Mouse (Mus musculus): ENCODE data around the gene Pcgf5. TPM values are rescaled to one million over a fixed set of nuclear protein-coding genes. Genes with fewer than 3 reads are reported as not detected.

Pcgf5 gene
- polyA plus RNA-seq, 1 experiment from 2014 or later: 9.4 TPM

DNA sequence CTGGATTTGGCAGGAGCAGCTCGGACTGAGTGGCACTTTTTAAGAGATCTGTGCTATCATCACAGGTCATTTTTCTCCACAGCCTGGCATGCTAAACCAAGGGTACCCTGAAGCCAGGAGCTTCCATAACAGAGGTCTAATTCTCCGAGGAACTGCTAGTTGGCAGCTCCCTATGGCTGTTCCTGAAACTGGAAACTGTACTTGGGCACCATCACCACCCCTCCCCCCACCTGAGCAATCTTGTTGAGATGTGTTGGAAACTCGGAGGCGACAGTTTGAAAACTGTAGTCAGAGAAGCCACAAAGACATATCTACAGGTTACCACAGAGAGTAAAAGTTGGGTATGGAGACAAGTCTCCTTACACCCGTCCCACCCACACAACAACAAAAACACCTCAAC lies 129.6 kb downstream of the Pcgf5 start:
- Histone ChIP-seq H3K4me2 (ENCODE audit: low read depth) (no peak overlapping the region), H3K36me3 (ENCODE audit: control insufficient read depth, insufficient read depth, low read length) (no peaks in the 10 kb centered on the region), H3K9ac (ENCODE audit: low read length) (no peak overlapping the region), H3K27ac (ENCODE audit: low read depth, low read length) (no peak overlapping the region), H3K4me3 (ENCODE audit: low read depth, low read length) (no peak overlapping the region), H3K9me3 (ENCODE audit: control insufficient read depth, low read length) (no peaks in the 10 kb centered on the region), H3K27me3 (ENCODE audit: control insufficient read depth, insufficient read depth, low read length) (no peaks in the 10 kb centered on the region), H3K4me1 (ENCODE audit: control insufficient read depth, insufficient read depth, low read length) (no peaks in the 10 kb centered on the region)
- ATAC-seq (ENCODE audit: insufficient read depth, low FRiP score, low TSS enrichment) (no peak), DNase-seq (ENCODE audit: low spot score) (no peak)
- WGBS: 77% methylated on average over 5 of the region's 5 CpGs

DNA sequence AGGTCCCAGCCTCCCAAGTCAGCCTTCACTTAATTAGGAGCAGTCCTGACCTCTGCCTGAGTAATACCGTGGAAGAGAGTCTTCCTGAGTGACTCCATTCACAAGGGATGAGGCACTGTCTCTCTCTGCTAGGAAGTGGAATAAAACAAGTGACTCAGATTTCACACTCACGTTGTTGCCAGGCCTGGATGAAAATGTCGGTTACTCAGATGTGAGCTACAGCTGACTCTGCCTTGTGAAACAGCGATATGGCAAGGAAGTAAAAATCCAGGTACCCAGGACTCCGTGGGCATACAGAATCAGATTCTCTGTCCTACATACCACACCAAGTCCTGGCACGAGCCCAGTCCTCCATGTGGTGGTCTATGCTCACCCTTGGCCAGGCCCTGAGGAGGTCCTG lies 142.8 kb downstream of the Pcgf5 start:
- Histone ChIP-seq H3K4me3 (ENCODE audit: low read depth, low read length) (no peak overlapping the region), H3K27me3 (ENCODE audit: control insufficient read depth, insufficient read depth, low read length) (no peaks in the 10 kb centered on the region), H3K9ac (ENCODE audit: low read length) (no peak overlapping the region), H3K36me3 (ENCODE audit: control insufficient read depth, insufficient read depth, low read length) (no peaks in the 10 kb centered on the region), H3K4me2 (ENCODE audit: low read depth) (no peak overlapping the region), H3K9me3 (ENCODE audit: control insufficient read depth, low read length) (no peaks in the 10 kb centered on the region), H3K27ac (ENCODE audit: low read depth, low read length) (no peak overlapping the region), H3K4me1 (ENCODE audit: control insufficient read depth, insufficient read depth, low read length) (no peaks in the 10 kb centered on the region)
- WGBS: 90% methylated on average over 6 of the region's 6 CpGs
- DNase-seq (ENCODE audit: low spot score): no peak
- no peak for ATAC-seq (ENCODE audit: insufficient read depth, low FRiP score, low TSS enrichment)

DNA sequence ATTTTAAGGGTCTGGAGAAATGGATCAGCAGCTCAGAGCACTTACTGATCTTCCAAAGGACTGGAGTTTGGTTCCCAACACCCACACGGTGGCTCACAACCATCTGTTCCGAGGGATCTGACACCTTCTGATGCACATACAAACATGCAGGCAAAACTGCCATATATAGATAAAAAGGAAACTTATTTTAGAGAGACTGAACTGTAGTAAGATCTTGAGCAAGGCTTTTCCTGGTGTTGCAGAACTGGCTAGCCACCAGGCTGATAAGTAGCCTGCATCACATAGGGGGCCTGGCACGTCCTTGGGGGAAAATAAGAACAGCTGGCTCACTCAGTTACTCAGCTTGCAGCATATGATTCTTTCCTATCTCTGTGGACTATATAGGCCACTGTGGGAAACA lies 147.4 kb downstream of the Pcgf5 start:
- Histone ChIP-seq H3K36me3 (ENCODE audit: control insufficient read depth, insufficient read depth, low read length) (no peaks in the 10 kb centered on the region), H3K27me3 (ENCODE audit: control insufficient read depth, insufficient read depth, low read length) (no peaks in the 10 kb centered on the region), H3K9ac (ENCODE audit: low read length) (no peak overlapping the region), H3K27ac (ENCODE audit: low read depth, low read length) (no peak overlapping the region), H3K9me3 (ENCODE audit: control insufficient read depth, low read length) (no peaks in the 10 kb centered on the region), H3K4me2 (ENCODE audit: low read depth) (no peak overlapping the region), H3K4me3 (ENCODE audit: low read depth, low read length) (no peak overlapping the region), H3K4me1 (ENCODE audit: control insufficient read depth, insufficient read depth, low read length) (no peaks in the 10 kb centered on the region)
- WGBS: 72% methylated on average over 3 of the region's 3 CpGs
- DNase-seq (ENCODE audit: low spot score) (no peak), ATAC-seq (ENCODE audit: insufficient read depth, low FRiP score, low TSS enrichment) (no peak)

DNA sequence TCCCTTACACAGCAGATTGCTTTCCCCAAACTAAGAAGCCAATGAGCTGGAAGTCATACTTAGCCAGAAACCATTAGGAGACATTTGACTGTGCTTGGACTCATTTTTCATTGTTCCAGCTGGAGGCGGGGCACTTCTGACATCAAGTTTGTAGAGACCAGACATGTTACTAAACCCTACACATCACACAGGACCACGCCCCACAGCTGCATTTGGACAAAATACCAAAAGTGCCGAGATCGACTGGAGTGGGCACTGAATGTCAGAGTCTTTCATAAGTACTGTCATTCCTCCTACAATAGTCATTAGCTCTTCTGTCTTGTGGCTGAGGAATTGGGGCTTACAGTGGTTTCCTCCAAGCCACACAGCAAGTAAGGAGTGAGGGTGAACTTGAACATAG lies 148.4 kb downstream of the Pcgf5 start:
- H3K4me1 ChIP-seq (ENCODE audit: control insufficient read depth, insufficient read depth, low read length): no peaks in the 10 kb centered on the region
- H3K27ac ChIP-seq (ENCODE audit: low read depth, low read length): no peak overlapping the region
- no peaks in the 10 kb centered on the region for H3K27me3 ChIP-seq (ENCODE audit: control insufficient read depth, insufficient read depth, low read length)
- no peak for DNase-seq (ENCODE audit: low spot score)
- no peak for ATAC-seq (ENCODE audit: insufficient read depth, low FRiP score, low TSS enrichment)
- H3K4me2 ChIP-seq (ENCODE audit: low read depth): no peak overlapping the region
- H3K4me3 ChIP-seq (ENCODE audit: low read depth, low read length): no peak overlapping the region
- H3K9me3 ChIP-seq (ENCODE audit: control insufficient read depth, low read length): no peaks in the 10 kb centered on the region
- WGBS: 84% methylated on average over 4 of the region's 4 CpGs
- H3K36me3 ChIP-seq (ENCODE audit: control insufficient read depth, insufficient read depth, low read length): no peaks in the 10 kb centered on the region
- no peak overlapping the region for H3K9ac ChIP-seq (ENCODE audit: low read length)

DNA sequence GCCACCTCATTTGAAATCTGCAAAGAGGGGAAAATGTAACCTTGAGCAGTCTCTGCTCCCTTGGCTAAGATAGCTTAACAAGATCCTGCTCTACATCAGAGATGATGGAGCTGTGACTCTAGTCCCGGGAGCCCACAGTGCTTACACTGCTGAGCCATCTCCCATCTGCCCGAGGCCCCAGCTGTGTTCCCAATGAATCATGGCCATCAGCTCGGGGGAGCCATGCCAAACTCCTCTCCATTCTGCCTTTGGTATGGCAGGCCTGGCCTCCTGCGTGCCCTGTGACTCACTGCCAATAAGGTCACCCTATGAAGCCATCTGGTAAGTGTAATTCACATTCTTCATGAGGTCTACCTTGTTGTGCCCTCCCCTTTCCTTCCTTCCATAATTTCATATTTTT lies 149.0 kb downstream of the Pcgf5 start:
- WGBS: 71% methylated on average over 4 of the region's 4 CpGs
- H3K4me2 ChIP-seq (ENCODE audit: low read depth): no peak overlapping the region
- no peak overlapping the region for H3K4me3 ChIP-seq (ENCODE audit: low read depth, low read length)
- no peaks in the 10 kb centered on the region for H3K36me3 ChIP-seq (ENCODE audit: control insufficient read depth, insufficient read depth, low read length)
- H3K4me1 ChIP-seq (ENCODE audit: control insufficient read depth, insufficient read depth, low read length): no peaks in the 10 kb centered on the region
- H3K9me3 ChIP-seq (ENCODE audit: control insufficient read depth, low read length): no peaks in the 10 kb centered on the region
- no peak overlapping the region for H3K9ac ChIP-seq (ENCODE audit: low read length)
- no peak overlapping the region for H3K27ac ChIP-seq (ENCODE audit: low read depth, low read length)
- DNase-seq (ENCODE audit: low spot score): no peak
- no peak for ATAC-seq (ENCODE audit: insufficient read depth, low FRiP score, low TSS enrichment)
- H3K27me3 ChIP-seq (ENCODE audit: control insufficient read depth, insufficient read depth, low read length): no peaks in the 10 kb centered on the region

DNA sequence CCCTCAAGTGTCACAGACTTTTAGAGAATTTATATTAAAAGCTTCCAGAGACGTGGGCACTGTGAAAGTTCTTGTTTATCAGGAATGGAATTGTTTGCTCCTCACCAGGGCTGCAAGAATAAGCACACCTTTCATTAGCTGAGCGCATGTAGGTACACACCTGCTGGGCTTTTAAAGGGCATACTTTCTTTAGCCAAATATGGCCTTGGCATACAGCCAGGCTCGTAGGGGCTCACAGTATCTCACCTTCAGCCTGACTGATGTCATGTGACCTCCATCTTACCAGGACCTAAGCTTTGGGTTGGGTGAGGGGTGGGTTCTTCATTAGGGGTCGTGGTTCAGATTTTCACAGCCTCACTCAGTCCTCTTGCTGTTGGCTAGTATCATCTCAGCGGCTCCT lies 149.6 kb downstream of the Pcgf5 start:
- no peak overlapping the region for H3K9ac ChIP-seq (ENCODE audit: low read length)
- no peaks in the 10 kb centered on the region for H3K27me3 ChIP-seq (ENCODE audit: control insufficient read depth, insufficient read depth, low read length)
- no peak for ATAC-seq (ENCODE audit: insufficient read depth, low FRiP score, low TSS enrichment)
- no peaks in the 10 kb centered on the region for H3K36me3 ChIP-seq (ENCODE audit: control insufficient read depth, insufficient read depth, low read length)
- H3K4me3 ChIP-seq (ENCODE audit: low read depth, low read length): no peak overlapping the region
- 85% methylated on average over 5 of the region's 5 CpGs for WGBS
- H3K9me3 ChIP-seq (ENCODE audit: control insufficient read depth, low read length): no peaks in the 10 kb centered on the region
- DNase-seq (ENCODE audit: low spot score): no peak
- no peak overlapping the region for H3K27ac ChIP-seq (ENCODE audit: low read depth, low read length)
- no peaks in the 10 kb centered on the region for H3K4me1 ChIP-seq (ENCODE audit: control insufficient read depth, insufficient read depth, low read length)
- H3K4me2 ChIP-seq (ENCODE audit: low read depth): no peak overlapping the region

DNA sequence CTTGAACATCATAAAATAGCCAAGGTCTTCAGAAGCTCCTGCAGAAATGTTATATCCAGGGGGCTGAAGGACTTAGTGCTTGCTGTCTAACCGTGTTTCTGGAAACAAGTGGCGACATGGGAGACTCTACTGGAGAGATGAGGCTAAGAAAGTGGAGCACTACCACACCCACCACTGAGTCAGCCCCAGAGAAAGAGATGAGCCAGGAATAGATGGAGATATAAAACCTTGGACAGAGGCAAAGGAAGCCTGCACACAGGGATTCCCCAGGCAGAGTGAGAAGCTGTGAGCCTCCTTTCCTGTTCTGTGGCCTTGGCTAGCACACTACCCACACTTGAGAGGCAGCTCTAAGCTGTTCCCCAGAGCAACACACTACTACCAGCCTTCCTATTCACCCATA lies 156.6 kb downstream of the Pcgf5 start:
- no peaks in the 10 kb centered on the region for H3K36me3 ChIP-seq (ENCODE audit: control insufficient read depth, insufficient read depth, low read length)
- DNase-seq (ENCODE audit: low spot score): no peak
- WGBS: 90% methylated on average over 2 of the region's 2 CpGs

More for the DNA sequence above, 156.6 kb downstream of the Pcgf5 start:
- Histone ChIP-seq H3K9ac (ENCODE audit: low read length) (no peak overlapping the region), H3K4me3 (ENCODE audit: low read depth, low read length) (no peak overlapping the region), H3K4me2 (ENCODE audit: low read depth) (no peak overlapping the region), H3K27ac (ENCODE audit: low read depth, low read length) (no peak overlapping the region), H3K4me1 (ENCODE audit: control insufficient read depth, insufficient read depth, low read length) (no peaks in the 10 kb centered on the region), H3K27me3 (ENCODE audit: control insufficient read depth, insufficient read depth, low read length) (no peaks in the 10 kb centered on the region), H3K9me3 (ENCODE audit: control insufficient read depth, low read length) (no peaks in the 10 kb centered on the region)
- no peak for ATAC-seq (ENCODE audit: insufficient read depth, low FRiP score, low TSS enrichment)

Other genes starting within 250 kb of the Pcgf5 start
- gene Ankrd1, start 228.2 kb upstream of the Pcgf5 start, polyA plus RNA-seq (2014; fragmentation: Nextera tagmentation; extraction: Ambion mirVana): 0.54 and 1.5 TPM in 2 replicates
- 5.7 and 7.0 TPM in 2 replicates for gene Hectd2, start 206.3 kb downstream of the Pcgf5 start, polyA plus RNA-seq (2014; fragmentation: Nextera tagmentation; extraction: Ambion mirVana)